Mouse (Mus musculus): ENCODE data around the gene A830031A19Rik. TPM values are rescaled to one million over a fixed set of nuclear protein-coding genes. Genes with fewer than 3 reads are reported as not detected.

A830031A19Rik gene
- not detected in 2 replicates for total RNA-seq (2014; fragmentation: Nextera tagmentation)
- 0.16 TPM in 1 of 2 replicates, not detected in the other for total RNA-seq (2017)
- not detected in 2 replicates for polyA plus RNA-seq (2012)

DNA sequence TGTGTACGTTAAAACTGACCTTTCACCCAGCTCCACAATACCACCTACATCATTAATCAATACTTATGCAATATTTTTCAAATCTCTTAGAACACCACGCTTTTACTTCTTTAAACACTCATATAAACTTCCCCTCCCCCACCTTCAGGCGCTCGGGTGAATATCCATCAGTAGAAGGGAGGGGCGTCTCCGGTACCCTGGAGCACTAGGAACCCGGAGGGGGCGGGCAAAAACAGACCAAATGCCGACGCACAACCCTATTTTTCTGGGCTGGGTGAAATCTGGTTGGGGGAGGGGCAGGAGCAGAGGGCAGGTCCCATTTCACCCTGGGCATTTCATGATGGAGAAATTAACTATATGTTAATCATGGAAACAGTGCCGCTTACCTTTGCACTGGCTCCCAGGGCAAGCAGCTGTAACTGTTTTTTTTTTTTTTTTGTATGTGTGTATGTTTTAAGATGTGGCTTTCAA is at the start of gene A830031A19Rik:
A830031A19Rik (minus strand) TSS at position 421 of the 471 bp plus-strand sequence.
- ATAC-seq (ENCODE audit: extremely low read depth, insufficient number of reproducible peaks, low FRiP score, poor library complexity, severe bottlenecking) (no peak), DNase-seq (ENCODE audit: low spot score) (no peak)
- Histone ChIP-seq H3K36me3 (replicated peaks) (peaks cover 2% of the 10 kb centered on the region), H3K4me3 (ENCODE audit: low read depth, low read length) (peak within 1 kb of the TSS; percentile 76), H3K4me1 (ENCODE audit: insufficient read depth, low read depth, low read length) (peaks cover 12% of the 10 kb centered on the region), H3K27me3 (ENCODE audit: insufficient read depth, low read length) (peaks cover 3% of the 10 kb centered on the region; the same call in 1 of the 2 replicates), H3K9me3 (replicated peaks) (no peaks in the 10 kb centered on the region)
- TF ChIP-seq CTCF (IDR thresholded peaks at IDR 0.05; ENCODE audit: low read depth, low read length) = no peak
- TF ChIP-seq GATA2 (IDR thresholded peaks at IDR 0.05; ENCODE audit: borderline replicate concordance, low read depth, low read length) = no peak

DNA sequence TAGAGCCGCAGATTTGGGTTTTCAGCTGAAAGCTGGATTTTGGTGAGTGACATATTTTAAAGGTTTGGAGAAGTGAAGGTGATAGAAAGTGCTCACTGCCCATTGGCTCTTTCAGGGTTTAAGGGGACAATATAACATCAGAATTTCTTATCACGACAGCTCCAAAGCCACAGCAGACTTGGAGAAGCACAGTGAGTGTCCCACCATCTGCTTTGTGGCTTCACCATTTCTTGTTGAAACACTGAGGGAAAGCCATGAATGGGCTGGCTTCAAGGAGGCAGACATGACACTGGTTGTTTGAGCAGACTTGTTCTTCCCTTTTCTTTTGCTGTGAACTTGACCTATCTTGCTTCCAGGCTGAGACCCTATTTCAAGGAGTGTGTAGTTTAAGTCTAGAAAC is 49.1 kb upstream of the A830031A19Rik start:
- ATAC-seq (ENCODE audit: extremely low read depth, insufficient number of reproducible peaks, low FRiP score, poor library complexity, severe bottlenecking) (no peak), DNase-seq (ENCODE audit: low spot score) (no peak)
- TF ChIP-seq TAL1 (conservative IDR thresholded peaks at IDR 0.05; ENCODE audit: low read depth, low read length) = 0 out of 2 replicates have a peak, but pooled peaks have one; percentile 22
- TF ChIP-seq GATA2 (IDR thresholded peaks at IDR 0.05; ENCODE audit: borderline replicate concordance, low read depth, low read length) = no peak
- H3K9me3 ChIP-seq (replicated peaks) = no peaks in the 10 kb centered on the region
- peaks cover 93% of the 10 kb centered on the region for H3K4me1 ChIP-seq (ENCODE audit: insufficient read depth, low read depth, low read length)
- no peak overlapping the region for H3K4me3 ChIP-seq (ENCODE audit: low read depth, low read length)
- peaks cover 88% of the 10 kb centered on the region for H3K36me3 ChIP-seq (replicated peaks)
- H3K27me3 ChIP-seq (ENCODE audit: insufficient read depth, low read length) = no peaks in the 10 kb centered on the region

- DNase-seq (ENCODE audit: low spot score) (no peak), ATAC-seq (ENCODE audit: extremely low read depth, insufficient number of reproducible peaks, low FRiP score, poor library complexity, severe bottlenecking) (no peak)
- peaks cover 91% of the 10 kb centered on the region for H3K36me3 ChIP-seq (replicated peaks)
- peaks cover 89% of the 10 kb centered on the region for H3K4me1 ChIP-seq (ENCODE audit: insufficient read depth, low read depth, low read length)
- TF ChIP-seq GATA1 (IDR thresholded peaks at IDR 0.05; ENCODE audit: borderline replicate concordance, low read length) (no peak), GATA2 (IDR thresholded peaks at IDR 0.05; ENCODE audit: borderline replicate concordance, low read depth, low read length) (no peak), TAL1 (conservative IDR thresholded peaks at IDR 0.05; ENCODE audit: low read depth, low read length) (no peak), CTCF (IDR thresholded peaks at IDR 0.05; ENCODE audit: low read depth, low read length) (no peak), POLR2AphosphoS5 (IDR thresholded peaks at IDR 0.05; ENCODE audit: insufficient replicate concordance, low read depth, low read length) (no peak)
- no peaks in the 10 kb centered on the region for H3K9me3 ChIP-seq (replicated peaks)
- no peaks in the 10 kb centered on the region for H3K27me3 ChIP-seq (ENCODE audit: insufficient read depth, low read length)
- H3K4me3 ChIP-seq (ENCODE audit: low read depth, low read length) = no peak overlapping the region
These were observed 48.0 kb upstream of the A830031A19Rik start for GRCm38 (mm10) chr11:24122899-24123298.

GRCm38 (mm10) chr11:24121136-24121535 is 46.3 kb upstream of the A830031A19Rik start:
- DNase-seq (ENCODE audit: low spot score) = no peak
- H3K4me1 ChIP-seq (ENCODE audit: insufficient read depth, low read depth, low read length) = peaks cover 85% of the 10 kb centered on the region
- H3K4me3 ChIP-seq (ENCODE audit: low read depth, low read length) = no peak overlapping the region
- H3K9me3 ChIP-seq (replicated peaks) = no peaks in the 10 kb centered on the region
- H3K36me3 ChIP-seq (replicated peaks) = peaks cover 90% of the 10 kb centered on the region
- TF ChIP-seq GATA1 (IDR thresholded peaks at IDR 0.05; ENCODE audit: borderline replicate concordance, low read length) (no peak), CTCF (IDR thresholded peaks at IDR 0.05; ENCODE audit: low read depth, low read length) (no peak), GATA2 (IDR thresholded peaks at IDR 0.05; ENCODE audit: borderline replicate concordance, low read depth, low read length) (no peak), POLR2AphosphoS5 (IDR thresholded peaks at IDR 0.05; ENCODE audit: insufficient replicate concordance, low read depth, low read length) (no peak), TAL1 (conservative IDR thresholded peaks at IDR 0.05; ENCODE audit: low read depth, low read length) (no peak)
- ATAC-seq (ENCODE audit: extremely low read depth, insufficient number of reproducible peaks, low FRiP score, poor library complexity, severe bottlenecking) = no peak
- H3K27me3 ChIP-seq (ENCODE audit: insufficient read depth, low read length) = no peaks in the 10 kb centered on the region

DNA sequence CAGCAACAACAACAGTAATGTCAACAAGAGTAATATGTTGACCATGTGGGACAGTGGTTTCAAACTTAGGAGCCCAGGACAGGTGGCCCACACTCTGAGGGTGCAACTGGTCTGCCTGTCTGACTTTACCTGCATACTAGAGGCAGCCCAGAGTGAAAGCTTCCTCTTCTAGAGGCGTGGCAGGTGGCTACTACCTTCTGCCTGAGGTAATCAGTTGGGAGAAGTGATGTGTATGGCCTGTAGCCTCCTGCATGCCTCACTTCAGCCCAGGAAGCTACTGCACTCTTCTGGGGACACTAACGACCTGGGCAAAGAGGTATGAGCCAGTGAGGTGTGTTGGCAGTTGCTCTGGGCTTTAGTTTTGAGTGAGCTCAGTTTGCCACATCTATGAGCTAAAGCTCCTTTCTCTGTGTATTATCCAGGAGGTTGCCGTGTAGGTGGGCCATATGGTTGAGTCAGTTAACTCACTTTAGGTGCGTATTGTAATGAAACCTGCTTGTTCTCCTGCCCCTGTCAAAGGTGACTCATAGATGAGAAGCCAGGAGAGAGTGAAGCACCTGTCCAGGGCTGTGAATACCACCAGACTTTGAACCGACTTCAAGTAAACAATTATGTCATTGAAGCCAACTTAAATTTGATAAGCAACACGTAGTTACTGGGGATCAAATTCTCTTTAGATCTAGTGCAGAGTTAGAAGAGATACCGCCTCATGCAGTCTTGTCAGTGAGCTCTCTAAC is 41.9 kb upstream of the A830031A19Rik start:
- Histone ChIP-seq H3K4me3 (ENCODE audit: low read depth, low read length) (no peak overlapping the region), H3K4me1 (ENCODE audit: insufficient read depth, low read depth, low read length) (peaks cover 86% of the 10 kb centered on the region), H3K9me3 (replicated peaks) (no peaks in the 10 kb centered on the region), H3K27me3 (ENCODE audit: insufficient read depth, low read length) (no peaks in the 10 kb centered on the region), H3K36me3 (replicated peaks) (peaks cover 95% of the 10 kb centered on the region)
- ATAC-seq (ENCODE audit: extremely low read depth, insufficient number of reproducible peaks, low FRiP score, poor library complexity, severe bottlenecking) = no peak
- no peak for DNase-seq (ENCODE audit: low spot score)
- TF ChIP-seq TAL1 (conservative IDR thresholded peaks at IDR 0.05; ENCODE audit: low read depth, low read length) = no peak
- TF ChIP-seq CTCF (IDR thresholded peaks at IDR 0.05; ENCODE audit: low read depth, low read length) = no peak
- TF ChIP-seq GATA1 (IDR thresholded peaks at IDR 0.05; ENCODE audit: borderline replicate concordance, low read length) = no peak
- no peak for TF ChIP-seq POLR2AphosphoS5 (IDR thresholded peaks at IDR 0.05; ENCODE audit: insufficient replicate concordance, low read depth, low read length)
- TF ChIP-seq GATA2 (IDR thresholded peaks at IDR 0.05; ENCODE audit: borderline replicate concordance, low read depth, low read length) = no peak

- no peak for TF ChIP-seq GATA1 (IDR thresholded peaks at IDR 0.05; ENCODE audit: borderline replicate concordance, low read length)
- no peak for TF ChIP-seq CTCF (IDR thresholded peaks at IDR 0.05; ENCODE audit: low read depth, low read length)
- TF ChIP-seq POLR2AphosphoS5 (IDR thresholded peaks at IDR 0.05; ENCODE audit: insufficient replicate concordance, low read depth, low read length) = no peak
- no peak for TF ChIP-seq GATA2 (IDR thresholded peaks at IDR 0.05; ENCODE audit: borderline replicate concordance, low read depth, low read length)
- no peak for TF ChIP-seq TAL1 (conservative IDR thresholded peaks at IDR 0.05; ENCODE audit: low read depth, low read length)
- DNase-seq (ENCODE audit: low spot score) = no peak
- Histone ChIP-seq H3K4me1 (ENCODE audit: insufficient read depth, low read depth, low read length) (peaks cover 83% of the 10 kb centered on the region), H3K27me3 (ENCODE audit: insufficient read depth, low read length) (no peaks in the 10 kb centered on the region), H3K36me3 (replicated peaks) (peaks cover 91% of the 10 kb centered on the region), H3K9me3 (replicated peaks) (no peaks in the 10 kb centered on the region), H3K4me3 (ENCODE audit: low read depth, low read length) (no peak overlapping the region)
- no peak for ATAC-seq (ENCODE audit: extremely low read depth, insufficient number of reproducible peaks, low FRiP score, poor library complexity, severe bottlenecking)
These were observed 41.2 kb upstream of the A830031A19Rik start for GRCm38 (mm10) chr11:24116041-24116440.

Measured in G1E (cell line).